Mouse (Mus musculus): ENCODE measurements around the gene Gcm1. TPM values are rescaled to one million over a fixed set of nuclear protein-coding genes. Genes with fewer than 3 reads are reported as not detected.

The Gcm1 gene
- polyA plus RNA-seq, 1 experiment from 2014 or later: not detected

GRCm38 (mm10) chr9:78103965-78104560, 52.3 kb downstream of the Gcm1 start:
- ATAC-seq (ENCODE audit: extremely low read depth, insufficient number of reproducible peaks, low FRiP score, low TSS enrichment): no peak
- peak overlapping the region; percentile 82 for H3K4me2 ChIP-seq
- WGBS: 82% methylated on average over 8 of the region's 8 CpGs

DNA sequence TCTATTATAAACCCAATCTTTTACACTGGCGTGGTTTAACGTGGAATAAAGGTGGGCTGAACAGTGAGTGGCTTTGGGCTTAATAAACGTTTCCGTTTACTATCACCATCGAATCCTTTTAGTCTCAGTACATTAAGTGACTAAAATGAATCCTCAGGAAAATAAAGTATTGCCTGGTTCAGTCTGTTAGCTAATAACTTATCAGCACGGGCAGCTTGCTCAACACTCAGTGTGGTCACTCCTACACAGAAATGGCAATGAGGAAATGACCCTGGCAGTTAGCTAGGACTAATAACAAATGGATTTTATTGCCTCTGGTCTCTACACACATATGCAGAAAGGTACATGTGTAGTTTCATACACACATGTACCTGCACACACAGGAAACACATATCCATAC, 53.2 kb downstream of the Gcm1 start:
- Histone ChIP-seq H3K9me3 (no peaks in the 10 kb centered on the region), H3K36me3 (peaks cover 59% of the 10 kb centered on the region), H3K4me1 (peaks cover 35% of the 10 kb centered on the region), H3K4me2 (peak overlapping the region; percentile 82), H3K27me3 (replicated peaks) (no peaks in the 10 kb centered on the region), H3K4me3 (peak overlapping the region; percentile 99), H3K27ac (replicated peaks) (peak overlapping the region; percentile 40; the same call in 1 of the 2 replicates), H3K9ac (no peak overlapping the region)
- WGBS: 67% methylated on average over 6 of the region's 6 CpGs
- no peak for ATAC-seq (ENCODE audit: extremely low read depth, insufficient number of reproducible peaks, low FRiP score, low TSS enrichment)

More at GRCm38 (mm10) chr9:78103965-78104560, 52.3 kb downstream of the Gcm1 start:
- Histone ChIP-seq H3K27me3 (replicated peaks) (no peaks in the 10 kb centered on the region), H3K9ac (no peak overlapping the region), H3K9me3 (no peaks in the 10 kb centered on the region), H3K4me1 (peaks cover 27% of the 10 kb centered on the region), H3K4me3 (peak overlapping the region; percentile 99), H3K36me3 (peaks cover 67% of the 10 kb centered on the region), H3K27ac (replicated peaks) (no peak overlapping the region)

- 53% methylated on average over 6 of the region's 6 CpGs for WGBS
- Histone ChIP-seq H3K27me3 (replicated peaks) (no peaks in the 10 kb centered on the region), H3K4me3 (peak overlapping the region; percentile 99), H3K27ac (replicated peaks) (peak overlapping the region; percentile 40), H3K4me2 (peak overlapping the region; percentile 82), H3K36me3 (peaks cover 53% of the 10 kb centered on the region), H3K9me3 (no peaks in the 10 kb centered on the region), H3K4me1 (peaks cover 38% of the 10 kb centered on the region), H3K9ac (peak overlapping the region; percentile 63)
- ATAC-seq (ENCODE audit: extremely low read depth, insufficient number of reproducible peaks, low FRiP score, low TSS enrichment): 0 out of 2 replicates have a peak, but pooled peaks have one; percentile 9
Observed at GRCm38 (mm10) chr9:78105501-78105932, 53.8 kb downstream of the Gcm1 start.

GRCm38 (mm10) chr9:78106821-78107220, 55.1 kb downstream of the Gcm1 start:
- no peaks in the 10 kb centered on the region for H3K9me3 ChIP-seq
- 81% methylated on average over 4 of the region's 4 CpGs for WGBS

GRCm38 (mm10) chr9:78107582-78107911, 55.8 kb downstream of the Gcm1 start:
- no peaks in the 10 kb centered on the region for H3K27me3 ChIP-seq (replicated peaks)
- H3K9me3 ChIP-seq: no peaks in the 10 kb centered on the region
- H3K36me3 ChIP-seq: peaks cover 37% of the 10 kb centered on the region
- H3K4me3 ChIP-seq: peak overlapping the region; percentile 99
- 16% methylated on average over 6 of the region's 6 CpGs for WGBS
- peak overlapping the region; percentile 98 for H3K9ac ChIP-seq
- H3K27ac ChIP-seq (replicated peaks): peak overlapping the region; percentile 99
- no peak for ATAC-seq (ENCODE audit: extremely low read depth, insufficient number of reproducible peaks, low FRiP score, low TSS enrichment)
- peak overlapping the region; percentile 82 for H3K4me2 ChIP-seq
- peaks cover 36% of the 10 kb centered on the region for H3K4me1 ChIP-seq

More at GRCm38 (mm10) chr9:78106821-78107220, 55.1 kb downstream of the Gcm1 start:
- peaks cover 34% of the 10 kb centered on the region for H3K4me1 ChIP-seq
- no peak overlapping the region for H3K27ac ChIP-seq (replicated peaks)
- no peak for ATAC-seq (ENCODE audit: extremely low read depth, insufficient number of reproducible peaks, low FRiP score, low TSS enrichment)
- peak overlapping the region; percentile 98 for H3K9ac ChIP-seq
- peak overlapping the region; percentile 99 for H3K4me3 ChIP-seq
- H3K4me2 ChIP-seq: peak overlapping the region; percentile 82
- H3K36me3 ChIP-seq: peaks cover 41% of the 10 kb centered on the region
- no peaks in the 10 kb centered on the region for H3K27me3 ChIP-seq (replicated peaks)

- Histone ChIP-seq H3K27me3 (replicated peaks) (no peaks in the 10 kb centered on the region), H3K4me2 (peak overlapping the region; percentile 82), H3K4me1 (peaks cover 40% of the 10 kb centered on the region), H3K9me3 (no peaks in the 10 kb centered on the region), H3K9ac (peak overlapping the region; percentile 98), H3K27ac (replicated peaks) (peak overlapping the region; percentile 99), H3K36me3 (peaks cover 31% of the 10 kb centered on the region), H3K4me3 (peak overlapping the region; percentile 99)
- ATAC-seq (ENCODE audit: extremely low read depth, insufficient number of reproducible peaks, low FRiP score, low TSS enrichment): peak; percentile 69
- WGBS: under 1% methylated on average over 85 of the region's 88 CpGs
Observed at GRCm38 (mm10) chr9:78107912-78108795, 56.4 kb downstream of the Gcm1 start.

- Histone ChIP-seq H3K36me3 (peaks cover 24% of the 10 kb centered on the region), H3K4me3 (peak within 1 kb of the TSS; percentile 99), H3K4me1 (peaks cover 40% of the 10 kb centered on the region), H3K9ac (peak within 1 kb of the TSS; percentile 98), H3K27me3 (replicated peaks) (no peaks in the 10 kb centered on the region), H3K27ac (replicated peaks) (peak within 1 kb of the TSS; percentile 99), H3K4me2 (peak within 1 kb of the TSS; percentile 82), H3K9me3 (no peaks in the 10 kb centered on the region)
- ATAC-seq (ENCODE audit: extremely low read depth, insufficient number of reproducible peaks, low FRiP score, low TSS enrichment): peak; percentile 83
- WGBS: under 1% methylated on average over 20 of the region's 20 CpGs
Observed at GRCm38 (mm10) chr9:78108796-78109239, 57.1 kb downstream of the Gcm1 start, which contains the start of the genes Fbxo9 and Ick. Gene Fbxo9 (minus strand): TSS chr9:78109065. Gene Ick (plus strand): TSS chr9:78109192.

GRCm38 (mm10) chr9:78109656-78110055, 57.9 kb downstream of the Gcm1 start:
- no peaks in the 10 kb centered on the region for H3K9me3 ChIP-seq
- no peak for ATAC-seq (ENCODE audit: extremely low read depth, insufficient number of reproducible peaks, low FRiP score, low TSS enrichment)
- H3K27ac ChIP-seq (replicated peaks): peak overlapping the region; percentile 67; the same call in 1 of the 2 replicates
- peaks cover 48% of the 10 kb centered on the region for H3K4me1 ChIP-seq
- H3K36me3 ChIP-seq: peaks cover 16% of the 10 kb centered on the region
- peak overlapping the region; percentile 82 for H3K4me2 ChIP-seq
- no peaks in the 10 kb centered on the region for H3K27me3 ChIP-seq (replicated peaks)
- 38% methylated on average over 5 of the region's 5 CpGs for WGBS
- H3K4me3 ChIP-seq: peak overlapping the region; percentile 99
- peak overlapping the region; percentile 82 for H3K9ac ChIP-seq

DNA sequence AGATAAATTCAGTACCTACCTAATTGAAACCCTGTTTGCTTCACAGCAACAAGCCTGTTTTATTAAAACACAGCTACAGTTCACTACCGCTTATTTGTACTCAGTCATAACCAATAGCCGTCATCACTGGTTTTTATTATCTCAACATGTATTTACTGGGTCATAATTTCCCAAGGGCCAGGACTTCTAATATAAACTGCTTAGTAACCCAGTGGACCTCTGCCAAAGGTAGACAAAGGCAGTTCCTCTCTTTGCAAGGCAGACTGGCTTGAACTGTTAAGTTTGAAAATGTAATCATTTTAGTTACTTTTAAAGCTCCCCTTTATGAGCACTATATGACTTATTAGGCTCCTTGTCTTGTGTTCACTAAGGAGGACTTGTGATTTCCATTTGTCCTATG, 59.7 kb downstream of the Gcm1 start:
- Histone ChIP-seq H3K4me1 (peaks cover 49% of the 10 kb centered on the region), H3K9me3 (no peaks in the 10 kb centered on the region), H3K9ac (no peak overlapping the region), H3K4me3 (no peak overlapping the region), H3K4me2 (no peak overlapping the region), H3K27ac (replicated peaks) (no peak overlapping the region), H3K27me3 (replicated peaks) (no peaks in the 10 kb centered on the region), H3K36me3 (peaks cover 8% of the 10 kb centered on the region)
- WGBS: 76% methylated on average over 2 of the region's 2 CpGs
- no peak for ATAC-seq (ENCODE audit: extremely low read depth, insufficient number of reproducible peaks, low FRiP score, low TSS enrichment)

GRCm38 (mm10) chr9:78112770-78113537, 61.2 kb downstream of the Gcm1 start:
- H3K4me3 ChIP-seq: peak overlapping the region; percentile 76
- H3K27ac ChIP-seq (replicated peaks): peak overlapping the region; percentile 94
- peak overlapping the region; percentile 90 for H3K9ac ChIP-seq
- H3K4me1 ChIP-seq: peaks cover 47% of the 10 kb centered on the region
- H3K9me3 ChIP-seq: no peaks in the 10 kb centered on the region
- 2% methylated on average over 47 of the region's 47 CpGs for WGBS
- peak; percentile 67 for ATAC-seq (ENCODE audit: extremely low read depth, insufficient number of reproducible peaks, low FRiP score, low TSS enrichment)
- H3K36me3 ChIP-seq: 0 out of 2 replicates have a peak, but pooled peaks cover 8% of the 10 kb centered on the region
- H3K4me2 ChIP-seq: peak overlapping the region; percentile 75
- H3K27me3 ChIP-seq (replicated peaks): no peaks in the 10 kb centered on the region

- no peak for ATAC-seq (ENCODE audit: extremely low read depth, insufficient number of reproducible peaks, low FRiP score, low TSS enrichment)
Observed at GRCm38 (mm10) chr9:78113538-78113885, 61.8 kb downstream of the Gcm1 start.

More at GRCm38 (mm10) chr9:78113538-78113885, 61.8 kb downstream of the Gcm1 start:
- H3K36me3 ChIP-seq: peaks cover 12% of the 10 kb centered on the region; the same call in 1 of the 2 replicates
- H3K27me3 ChIP-seq (replicated peaks): no peaks in the 10 kb centered on the region
- no peaks in the 10 kb centered on the region for H3K9me3 ChIP-seq
- H3K4me1 ChIP-seq: peaks cover 48% of the 10 kb centered on the region
- peak overlapping the region; percentile 75 for H3K4me2 ChIP-seq
- peak overlapping the region; percentile 90 for H3K9ac ChIP-seq
- 1% methylated on average over 14 of the region's 14 CpGs for WGBS
- H3K27ac ChIP-seq (replicated peaks): peak overlapping the region; percentile 94
- H3K4me3 ChIP-seq: peak overlapping the region; percentile 76
